Mouse (Mus musculus) liver, adult 2 months (tissue): ENCODE measurements around the gene 4930579F01Rik. TPM values are rescaled to one million over a fixed set of nuclear protein-coding genes. Genes with fewer than 3 reads are reported as not detected.

Source experiments
- DNase-seq: peaks from one replicate; pipeline ENCODE4 v3.0.0-alpha.2; 2011; ENCODE audit warnings: low read depth, low spot score; ENCODE audit errors: extremely low read depth
- H3K27ac ChIP-seq: fragments of 200-500 bp; replicated peaks from 2 replicates; pipeline ENCODE4 v1.5.1; 2012; ENCODE audit warnings: low read depth, mild to moderate bottlenecking, control low read depth, inconsistent platforms, low read length; ENCODE audit not compliant: insufficient read depth
- H3K27me3 ChIP-seq: fragments of 200-500 bp; 2 replicates; pipeline ENCODE4 v1.6.1; 2012; ENCODE audit warnings: mild to moderate bottlenecking, moderate library complexity, low read length, inconsistent platforms; ENCODE audit not compliant: control insufficient read depth, insufficient read depth
- H3K36me3 ChIP-seq: fragments of 200-500 bp; 2 replicates; pipeline ENCODE4 v1.6.1; 2012; ENCODE audit warnings: low read length, inconsistent platforms; ENCODE audit not compliant: control insufficient read depth, insufficient read depth
- H3K4me1 ChIP-seq: fragments of 200-500 bp; 2 replicates; pipeline ENCODE4 v1.6.1; 2011; ENCODE audit warnings: low read length; ENCODE audit not compliant: control insufficient read depth, insufficient read depth
- H3K4me3 ChIP-seq: fragments of 200-500 bp; 2 replicates; pipeline ENCODE4 v1.5.1; 2011; ENCODE audit warnings: low read depth, mild to moderate bottlenecking, control low read depth, low read length, moderate library complexity; ENCODE audit not compliant: insufficient read depth
- H3K79me2 ChIP-seq: fragments of 200-500 bp; 2 replicates; pipeline ENCODE4 v1.6.1; 2012; ENCODE audit warnings: inconsistent platforms, mild to moderate bottlenecking, low read length, moderate library complexity; ENCODE audit not compliant: control insufficient read depth, insufficient read depth
- H3K9ac ChIP-seq: fragments of 200-500 bp; 2 replicates; pipeline ENCODE4 v1.6.1; 2012; ENCODE audit warnings: low read depth, mild to moderate bottlenecking, control low read depth, inconsistent platforms, low read length
- CTCF ChIP-seq: fragments of 200-500 bp; IDR thresholded peaks from 2 replicates; pipeline ENCODE4 v1.5.1; 2011; ENCODE audit warnings: low read depth, low read length, control low read depth
- POLR2A ChIP-seq: fragments of 200-500 bp; IDR thresholded peaks from 2 replicates; pipeline ENCODE4 v1.6.1; 2011; ENCODE audit warnings: low read length, control low read depth; ENCODE audit not compliant: insufficient read depth; ENCODE audit errors: extremely low read depth
- WGBS: fragments of 180-500 bp; shearing (Covaris S2); methylation state at CpG from one replicate; pipeline ENCODE4 v1.1.7; 2018; 5-methylcytosine and 5-hydroxymethylcytosine counted together
- polyA plus RNA-seq: library from polyadenylated mRNA; depleted of rRNA; stranded (reverse); fragments of >200 nt; gene quantifications from 2 replicates; pipeline ENCODE4 v1.2.3, GENCODE M21; 2012
- total RNA-seq: library from RNA; depleted of rRNA; stranded (reverse); fragments of >200 nt; gene quantifications from 2 replicates; pipeline ENCODE4 v1.2.3, GENCODE M21; 2014

The 4930579F01Rik gene
- total and polyA plus RNA-seq, 2 experiments: not detected

DNA sequence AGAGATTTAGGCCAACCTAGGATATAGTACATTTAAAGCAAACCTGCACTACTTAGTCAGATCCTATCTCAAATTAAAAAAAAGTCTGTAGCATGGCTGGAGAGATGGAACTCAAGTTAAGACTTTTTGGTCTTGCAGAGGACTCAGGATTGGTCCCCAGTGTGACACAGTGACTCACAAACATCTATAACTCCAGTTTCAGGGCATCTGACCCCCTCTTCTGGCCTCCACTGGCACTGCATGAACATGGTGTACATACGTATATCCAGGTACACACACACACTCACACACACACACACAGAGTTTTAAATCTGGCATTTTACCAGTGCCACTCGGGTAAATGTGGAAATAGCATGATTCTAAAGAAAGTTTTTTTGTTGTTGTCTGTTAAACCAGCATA lies 44.8 kb downstream of the 4930579F01Rik start:
- no peak for DNase-seq
- Histone ChIP-seq H3K79me2 (no peaks in the 10 kb centered on the region), H3K4me1 (no peaks in the 10 kb centered on the region), H3K9ac (no peak overlapping the region), H3K4me3 (no peak overlapping the region), H3K27ac (no peak overlapping the region), H3K27me3 (no peaks in the 10 kb centered on the region), H3K36me3 (peaks cover 3% of the 10 kb centered on the region; the same call in 1 of the 2 replicates)
- WGBS: 97% methylated on average over 2 of the region's 2 CpGs
- TF ChIP-seq POLR2A (no peak), CTCF (no peak)

DNA sequence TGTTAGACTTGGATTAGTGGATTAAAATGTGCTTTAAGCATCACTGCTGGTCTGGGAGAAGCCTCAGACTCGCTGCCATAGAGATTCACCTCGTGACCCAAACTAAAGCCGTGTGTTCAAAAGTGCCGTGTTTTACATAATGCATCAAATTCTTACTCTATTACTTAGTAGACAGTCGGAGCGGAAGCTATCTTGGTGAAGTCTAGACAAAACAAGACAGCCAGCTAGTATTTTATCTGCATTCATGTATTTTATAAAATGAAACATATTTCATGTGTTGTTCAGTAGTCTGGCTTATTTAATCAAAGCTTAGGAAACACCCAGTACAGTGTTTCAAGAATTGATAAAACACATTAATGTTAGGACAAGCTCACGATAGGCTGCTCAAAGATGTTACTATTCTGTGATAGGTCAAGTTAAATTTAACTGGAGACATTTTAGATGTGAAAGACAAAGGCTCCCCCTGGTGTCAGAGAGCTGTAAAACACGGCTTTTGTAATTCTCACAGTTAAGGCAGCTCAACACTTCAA lies 48.9 kb downstream of the 4930579F01Rik start, which contains the start of gene Mttp:
Mttp (minus strand) TSS at position 327 of the 530 bp plus-strand sequence.
- WGBS: under 1% methylated on average over 8 of the region's 8 CpGs
- Histone ChIP-seq H3K27ac (peak within 1 kb of the TSS; percentile 93), H3K36me3 (no peaks in the 10 kb centered on the region), H3K4me1 (peaks cover 3% of the 10 kb centered on the region), H3K4me3 (peak within 1 kb of the TSS; percentile 88), H3K27me3 (no peaks in the 10 kb centered on the region), H3K9ac (peak within 1 kb of the TSS; percentile 87), H3K79me2 (no peaks in the 10 kb centered on the region)
- TF ChIP-seq POLR2A (no peak), CTCF (peak; percentile 53)
- peak; percentile 83 for DNase-seq

DNA sequence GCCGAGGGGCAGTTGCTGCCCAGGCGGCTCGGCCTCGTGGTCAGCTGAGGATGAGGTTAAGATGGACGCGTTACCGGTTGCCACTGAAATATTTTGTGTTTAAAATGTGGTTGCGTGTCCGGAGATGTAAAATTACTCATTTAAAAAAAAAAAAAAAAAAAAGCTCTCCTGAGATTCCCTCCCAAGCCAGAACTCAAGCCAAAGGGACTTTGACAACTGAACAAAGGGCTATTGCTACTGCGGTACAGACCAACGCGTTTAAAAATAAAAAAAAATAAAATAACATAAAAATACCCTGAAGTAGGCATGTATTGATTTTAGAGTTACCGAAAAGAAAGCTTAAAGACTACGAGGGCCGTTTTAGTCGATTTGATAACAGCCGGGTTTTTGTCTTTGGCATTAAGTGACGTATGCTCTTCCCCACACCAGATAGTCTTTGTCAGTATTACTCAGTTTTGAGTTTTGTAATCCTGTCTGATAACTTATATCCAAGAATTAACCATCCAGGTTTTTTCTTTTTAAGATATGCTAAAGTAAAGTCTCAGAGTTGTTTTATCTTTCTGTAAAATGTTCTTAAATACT lies 49.5 kb downstream of the 4930579F01Rik start:
- Histone ChIP-seq H3K36me3 (no peaks in the 10 kb centered on the region), H3K79me2 (no peaks in the 10 kb centered on the region), H3K9ac (peak overlapping the region; percentile 87), H3K4me1 (peaks cover 3% of the 10 kb centered on the region), H3K27ac (peak overlapping the region; percentile 93), H3K4me3 (peak overlapping the region; percentile 88), H3K27me3 (no peaks in the 10 kb centered on the region)
- TF ChIP-seq CTCF (no peak), POLR2A (no peak)
- under 1% methylated on average over 18 of the region's 18 CpGs for whole genome bisulfite sequencing
- peak; percentile 68 for DNase-seq

DNA sequence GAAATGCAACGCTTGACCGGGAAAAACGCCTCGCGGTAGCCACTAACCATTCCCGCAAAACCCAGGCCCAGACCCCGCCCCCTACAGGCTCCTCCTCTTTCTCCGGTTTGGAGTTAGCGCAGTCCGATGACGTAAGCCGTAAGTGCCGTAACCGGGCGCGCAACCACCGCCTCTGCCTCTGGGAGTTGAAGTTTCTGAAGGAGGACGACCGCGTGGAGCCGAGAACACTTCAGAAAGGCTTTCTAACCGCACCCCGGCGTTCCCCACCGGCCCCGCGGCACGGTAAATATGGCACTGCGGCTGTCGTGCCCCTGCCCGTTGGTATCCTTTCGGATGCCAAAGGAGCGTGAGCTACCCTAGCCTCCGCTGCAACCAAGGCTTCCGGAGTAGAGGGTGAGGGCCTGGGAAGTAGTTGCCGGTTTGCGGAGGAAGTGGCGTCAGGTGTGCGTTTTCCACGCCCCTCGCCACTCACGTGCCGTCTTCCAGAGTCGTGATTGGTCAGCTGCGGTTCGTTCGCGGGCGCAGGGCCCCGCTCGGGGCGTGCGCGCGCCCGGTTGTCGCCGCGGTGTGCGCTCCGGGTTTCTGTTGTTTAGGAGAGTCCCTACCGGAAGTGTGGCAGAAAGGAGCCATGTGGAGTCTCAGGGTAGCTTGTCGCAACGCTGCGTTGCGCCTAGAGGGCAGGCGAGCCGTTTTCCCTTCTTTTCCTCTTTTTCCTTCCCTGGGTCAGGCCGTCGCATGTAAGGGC lies 50.1 kb downstream of the 4930579F01Rik start, which contains the start of gene Trmt10a:
Trmt10a (plus strand) TSS at position 134 of the 745 bp plus-strand sequence.
- peak; percentile 38 for TF ChIP-seq CTCF
- TF ChIP-seq POLR2A: peak; percentile 76
- peak within 1 kb of the TSS; percentile 87 for H3K9ac ChIP-seq
- peak; percentile 93 for DNase-seq
- H3K4me3 ChIP-seq: peak within 1 kb of the TSS; percentile 88
- peaks cover 3% of the 10 kb centered on the region for H3K4me1 ChIP-seq
- WGBS: under 1% methylated on average over 70 of the region's 70 CpGs
- no peaks in the 10 kb centered on the region for H3K79me2 ChIP-seq
- no peaks in the 10 kb centered on the region for H3K27me3 ChIP-seq
- H3K27ac ChIP-seq: peak within 1 kb of the TSS; percentile 93
- H3K36me3 ChIP-seq: no peaks in the 10 kb centered on the region

DNA sequence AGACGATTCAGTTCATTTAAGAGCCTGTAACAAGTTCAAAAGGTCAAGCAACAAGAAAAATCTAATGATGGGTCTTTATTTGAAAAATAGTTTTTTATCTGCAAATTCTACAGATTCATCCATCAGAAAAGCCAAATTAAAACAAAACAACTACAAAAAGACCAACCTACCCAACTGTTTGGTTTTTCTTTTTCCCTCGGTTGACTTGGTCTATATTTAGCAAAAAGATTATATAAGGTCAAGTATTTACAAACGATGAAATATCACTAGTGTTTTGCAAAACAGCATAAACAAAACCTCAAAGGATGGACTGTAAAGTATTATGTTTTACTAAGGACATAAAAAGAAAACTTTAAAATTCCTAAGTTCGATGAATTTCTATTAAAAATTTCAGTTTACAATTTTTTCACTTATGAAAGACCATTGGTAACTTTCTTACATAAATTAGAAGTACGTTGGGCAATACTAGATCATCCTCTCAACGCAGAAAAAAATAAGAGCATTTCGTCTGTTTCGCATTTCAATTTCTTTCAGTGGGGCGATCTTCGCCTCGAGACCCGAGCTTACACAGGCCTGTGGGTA lies 50.8 kb downstream of the 4930579F01Rik start:
- DNase-seq: no peak
- H3K4me1 ChIP-seq: peaks cover 3% of the 10 kb centered on the region
- H3K9ac ChIP-seq: peak overlapping the region; percentile 53
- WGBS: under 1% methylated on average over 12 of the region's 12 CpGs
- TF ChIP-seq CTCF (no peak), POLR2A (no peak)
- no peaks in the 10 kb centered on the region for H3K27me3 ChIP-seq
- H3K79me2 ChIP-seq: no peaks in the 10 kb centered on the region
- peak overlapping the region; percentile 65 for H3K27ac ChIP-seq
- H3K4me3 ChIP-seq: peak overlapping the region; percentile 84
- no peaks in the 10 kb centered on the region for H3K36me3 ChIP-seq
